Mouse (Mus musculus) olfactory bulb, adult 2 months (tissue): ENCODE measurements at regions not wholly inside any gene's neighbourhood (a gene's known extent, or its start where the extent isn't known, plus 50 kb on each side); places are given as distances from the start of the nearest gene placed in this dataset.

Experiments used
- CTCF ChIP-seq: fragments of 200-500 bp; IDR thresholded peaks from 2 replicates; pipeline ENCODE4 v1.5.1; 2012; ENCODE audit warnings: low read depth, mild to moderate bottlenecking, low read length, moderate library complexity; ENCODE audit not compliant: insufficient read depth
- POLR2A ChIP-seq: fragments of 200-500 bp; IDR thresholded peaks from 2 replicates; pipeline ENCODE4 v1.6.1; 2012; ENCODE audit warnings: mild to moderate bottlenecking, low read depth, low read length, moderate library complexity; ENCODE audit not compliant: insufficient read depth

DNA sequence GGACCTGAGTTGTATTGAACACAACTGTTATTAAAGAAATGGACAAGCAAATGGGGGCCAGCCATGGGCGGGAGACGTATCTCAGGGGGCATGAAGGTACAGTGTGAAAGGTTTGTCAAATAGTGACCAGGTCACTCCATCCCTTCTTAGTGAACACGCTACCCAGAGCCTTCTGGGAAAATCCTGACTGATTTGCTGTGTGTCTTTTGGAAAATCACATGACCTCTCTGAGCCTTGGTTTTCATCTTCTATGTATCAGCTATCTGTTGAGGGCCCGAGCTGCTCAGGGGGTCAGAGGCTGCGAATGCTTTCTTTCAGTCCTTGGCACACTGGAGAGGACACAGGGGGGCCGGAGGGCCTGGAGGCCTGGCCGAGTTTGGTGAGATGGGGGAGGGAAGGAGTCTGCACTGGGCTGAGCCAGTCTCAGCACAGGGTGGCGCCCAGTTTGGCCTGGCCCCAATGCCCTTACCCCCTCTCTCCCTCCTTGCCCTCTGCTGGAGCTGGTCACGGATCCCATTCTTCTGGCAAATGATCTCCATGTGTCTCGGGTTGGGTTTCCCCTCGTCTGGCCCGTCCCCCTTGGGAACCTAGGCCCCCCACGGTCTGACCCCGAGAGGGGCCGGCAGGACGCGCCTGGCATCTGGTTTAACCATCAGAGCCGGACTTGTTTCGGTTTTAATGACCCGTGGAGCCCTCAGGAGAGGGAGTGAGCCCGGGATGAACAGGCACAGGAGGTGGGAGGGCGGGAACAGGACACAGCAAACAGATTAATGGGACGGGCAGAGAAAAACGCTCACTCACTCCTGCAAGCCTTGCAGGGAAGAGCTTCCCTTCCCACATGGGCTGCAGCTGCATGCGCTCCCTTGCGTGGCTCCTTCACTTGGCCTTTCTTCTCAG is 113.7 kb downstream of the Mn1 start:
- no peak for TF ChIP-seq POLR2A
- no peak for TF ChIP-seq CTCF
